In genomic region chr3:109270783-109271182, GRCm38 (mm10) we compare ENCODE assay signal across 29 mouse cellular contexts.
A peak's percentile ranks its signal among the peaks of the same experiment; 100 is the strongest.
DNase-seq lines count a peak whose midpoint lies in the region; ATAC-seq and TF ChIP-seq lines count a peak whose summit lies in the region.
"Had no signal": no experiment of that assay in that cellular context is flagged by ENCODE, and none has a peak within 500 bp of the region (broad histone marks: within the 10 kb centered on the region; RNA-seq: fewer than 3 reads in every experiment).

No protein-coding gene starts in this region.

- H3K9ac ChIP-seq in hindbrain, postnatal 0 days (replicated peaks; ENCODE audit: low read length) = no peak overlapping the region
- no peak overlapping the region for H3K9ac ChIP-seq in hindbrain, embryonic 16.5 days (ENCODE audit: low read depth, low read length)
- no peak overlapping the region for H3K9ac ChIP-seq in midbrain, postnatal 0 days (replicated peaks; ENCODE audit: low read length, poor library complexity, severe bottlenecking)
- H3K9ac ChIP-seq in midbrain, embryonic 15.5 days = no peak overlapping the region
- H3K9ac ChIP-seq: embryonic facial prominence, embryonic 13.5 days; forebrain, embryonic 15.5 days; heart, embryonic 13.5 days; hindbrain, embryonic 14.5 days had no signal

- H3K4me1 ChIP-seq in cerebellum, adult 2 months (ENCODE audit: control insufficient read depth, insufficient read depth, low read length) = no peaks in the 10 kb centered on the region
- H3K4me1 ChIP-seq in hindbrain, postnatal 0 days (ENCODE audit: insufficient read depth, low read length) = no peaks in the 10 kb centered on the region
- H3K4me1 ChIP-seq in hindbrain, embryonic 16.5 days (ENCODE audit: control insufficient read depth, insufficient read depth, low read depth, low read length) = no peaks in the 10 kb centered on the region; the same call in 1 of the 2 replicates
- no peaks in the 10 kb centered on the region for H3K4me1 ChIP-seq in midbrain, postnatal 0 days (ENCODE audit: insufficient read depth, low read length)
- H3K4me1 ChIP-seq in midbrain, embryonic 15.5 days = peaks cover 9% of the 10 kb centered on the region; the same call in 1 of the 2 replicates
- H3K4me1 ChIP-seq: forebrain, embryonic 10.5 days; forebrain, embryonic 15.5 days; heart, embryonic 10.5 days had no signal

- H3K36me3 ChIP-seq in hindbrain, postnatal 0 days (ENCODE audit: insufficient read depth, low read length) = no peaks in the 10 kb centered on the region
- H3K36me3 ChIP-seq in hindbrain, embryonic 16.5 days (ENCODE audit: control insufficient read depth, insufficient read depth, low read length) = no peaks in the 10 kb centered on the region
- H3K36me3 ChIP-seq in midbrain, postnatal 0 days (ENCODE audit: insufficient read depth, low read length) = no peaks in the 10 kb centered on the region
- no peaks in the 10 kb centered on the region for H3K36me3 ChIP-seq in midbrain, embryonic 15.5 days (replicated peaks)
- H3K36me3 ChIP-seq: embryonic facial prominence, embryonic 13.5 days; forebrain, embryonic 10.5 days; forebrain, embryonic 15.5 days; G1E; heart, embryonic 10.5 days; heart, embryonic 13.5 days had no signal

- no peaks in the 10 kb centered on the region for H3K9me3 ChIP-seq in hindbrain, postnatal 0 days (ENCODE audit: low read length)
- no peaks in the 10 kb centered on the region for H3K9me3 ChIP-seq in hindbrain, embryonic 16.5 days (ENCODE audit: control insufficient read depth, low read length)
- no peaks in the 10 kb centered on the region for H3K9me3 ChIP-seq in midbrain, postnatal 0 days (ENCODE audit: low read length)
- no peaks in the 10 kb centered on the region for H3K9me3 ChIP-seq in midbrain, embryonic 15.5 days
- H3K9me3 ChIP-seq: embryonic facial prominence, embryonic 13.5 days; forebrain, embryonic 10.5 days; forebrain, embryonic 15.5 days; heart, embryonic 10.5 days; heart, embryonic 13.5 days had no signal

- no peak overlapping the region for H3K4me3 ChIP-seq in cerebellum, adult 2 months (replicated peaks; ENCODE audit: insufficient read depth, low read depth, low read length)
- no peak overlapping the region for H3K4me3 ChIP-seq in hindbrain, postnatal 0 days (ENCODE audit: low read length)
- no peak overlapping the region for H3K4me3 ChIP-seq in hindbrain, embryonic 16.5 days (ENCODE audit: low read length)
- no peak overlapping the region for H3K4me3 ChIP-seq in midbrain, postnatal 0 days (ENCODE audit: low read depth, low read length)
- H3K4me3 ChIP-seq in midbrain, embryonic 15.5 days = no peak overlapping the region
- H3K4me3 ChIP-seq: embryonic facial prominence, embryonic 13.5 days; forebrain, embryonic 10.5 days; forebrain, embryonic 15.5 days; heart, adult 2 months; heart, embryonic 10.5 days; heart, embryonic 13.5 days had no signal

- peak; percentile 10 to 19 for DNase-seq in cerebellum, postnatal 14 days
- no peak for DNase-seq in cerebellum, adult 2 months
- peak; percentile 42 for DNase-seq in hindbrain, postnatal 0 days (ENCODE audit: low spot score)
- DNase-seq in midbrain, postnatal 0 days (ENCODE audit: low spot score) = peak; percentile 26
- peak; percentile 60 for DNase-seq in brain, embryonic 14.5 days (ENCODE audit: low read depth)
- DNase-seq: adrenal gland, adult 2 months; adrenal gland, postnatal 14 days; B cell, adult 2 months; cerebellum, adult 11-12 months; cerebellum, adult 9-10 months; cerebellum, postnatal 36 days; gastrocnemius, postnatal 25 days; heart, adult 2 months; heart, postnatal 14 days; heart, postnatal 4 days; kidney, adult 18-20 months had no signal

- no peak for ATAC-seq in hindbrain, postnatal 0 days
- no peak for ATAC-seq in hindbrain, embryonic 16.5 days
- no peak for ATAC-seq in midbrain, postnatal 0 days (ENCODE audit: low FRiP score)
- ATAC-seq in midbrain, embryonic 15.5 days (replicated peaks) = no peak
- ATAC-seq in inflammation-experienced regulatory T-cells, adult 6 months = no peak
- ATAC-seq: forebrain, embryonic 15.5 days; intestine, embryonic 16.5 days; Patski had no signal

- no peak overlapping the region for H3K4me2 ChIP-seq in hindbrain, postnatal 0 days (ENCODE audit: low read depth, low read length)
- no peak overlapping the region for H3K4me2 ChIP-seq in hindbrain, embryonic 16.5 days (ENCODE audit: low read length)
- no peak overlapping the region for H3K4me2 ChIP-seq in midbrain, postnatal 0 days (ENCODE audit: low read depth, low read length, poor library complexity, severe bottlenecking)
- H3K4me2 ChIP-seq in midbrain, embryonic 15.5 days = no peak overlapping the region
- H3K4me2 ChIP-seq: embryonic facial prominence, embryonic 13.5 days; forebrain, embryonic 15.5 days; heart, embryonic 13.5 days; hindbrain, embryonic 14.5 days had no signal

- TF ChIP-seq CTCF in cerebellum, adult 2 months (IDR thresholded peaks at IDR 0.05; ENCODE audit: borderline replicate concordance, insufficient read depth, low read depth, low read length) = no peak
- no peak for TF ChIP-seq CTCF in hindbrain, postnatal 0 days (IDR thresholded peaks at IDR 0.05; ENCODE audit: low read depth)
- no peak for TF ChIP-seq CTCF in midbrain, postnatal 0 days (IDR thresholded peaks at IDR 0.05)
- no peak for TF ChIP-seq CTCF in brain, embryonic 14.5 days (IDR thresholded peaks at IDR 0.05; ENCODE audit: borderline replicate concordance, extremely low read depth, insufficient read depth, insufficient read length)

- no peak for TF ChIP-seq POLR2A in cerebellum, adult 2 months (IDR thresholded peaks at IDR 0.05; ENCODE audit: borderline replicate concordance, insufficient read depth, low read length)
- no peak for TF ChIP-seq POLR2A in brain, embryonic 14.5 days (IDR thresholded peaks at IDR 0.05; ENCODE audit: borderline replicate concordance, extremely low read depth, insufficient read depth, insufficient read length, poor library complexity, severe bottlenecking)

- H3K27me3 ChIP-seq in cerebellum, adult 2 months (ENCODE audit: control insufficient read depth, insufficient read depth, low read length) = no peaks in the 10 kb centered on the region
- no peaks in the 10 kb centered on the region for H3K27me3 ChIP-seq in hindbrain, postnatal 0 days (ENCODE audit: insufficient read depth, low read length)
- no peaks in the 10 kb centered on the region for H3K27me3 ChIP-seq in hindbrain, embryonic 16.5 days (replicated peaks; ENCODE audit: control insufficient read depth, insufficient read depth, low read length)
- H3K27me3 ChIP-seq in midbrain, postnatal 0 days (ENCODE audit: insufficient read depth, low read length) = no peaks in the 10 kb centered on the region
- H3K27me3 ChIP-seq in midbrain, embryonic 15.5 days (replicated peaks) = no peaks in the 10 kb centered on the region
- H3K27me3 ChIP-seq: CH12.LX; embryonic facial prominence, embryonic 13.5 days; forebrain, embryonic 15.5 days; heart, embryonic 13.5 days; Patski had no signal

- H3K27ac ChIP-seq in cerebellum, adult 2 months (ENCODE audit: insufficient read depth, low read length) = no peak overlapping the region
- H3K27ac ChIP-seq in hindbrain, postnatal 0 days = no peak overlapping the region
- no peak overlapping the region for H3K27ac ChIP-seq in hindbrain, embryonic 16.5 days (ENCODE audit: low read depth, low read length)
- H3K27ac ChIP-seq in midbrain, postnatal 0 days (ENCODE audit: low read depth, low read length) = no peak overlapping the region
- H3K27ac ChIP-seq in midbrain, embryonic 15.5 days = no peak overlapping the region
- H3K27ac ChIP-seq: embryonic facial prominence, embryonic 13.5 days; forebrain, embryonic 10.5 days; forebrain, embryonic 15.5 days; heart, adult 2 months; heart, embryonic 10.5 days; heart, embryonic 13.5 days; hindbrain, embryonic 14.5 days had no signal

- 7% methylated on average over 1 of the region's 1 CpGs for WGBS in cerebellum, adult 2 months
- WGBS in hindbrain, postnatal 0 days = 10% methylated on average over 1 of the region's 1 CpGs
- 14% methylated on average over 1 of the region's 1 CpGs for WGBS in hindbrain, embryonic 16.5 days
- 15% methylated on average over 1 of the region's 1 CpGs for WGBS in midbrain, postnatal 0 days
- 15% methylated on average over 1 of the region's 1 CpGs for WGBS in midbrain, embryonic 15.5 days

Comparison
In these comparisons a context has a peak if more than half of its experiments do, and no peak if none do; other contexts are left out.
1. DNase-seq: peak in cerebellum, postnatal 14 days (2 of 2), hindbrain, postnatal 0 days (single experiment), midbrain, postnatal 0 days (single experiment) and brain, embryonic 14.5 days (single experiment); none in cerebellum, adult 2 months (0 of 2).